Mouse (Mus musculus): ENCODE measurements around the gene Fam205a1. TPM values are rescaled to one million over a fixed set of nuclear protein-coding genes. Genes with fewer than 3 reads are reported as not detected.
"Not testable (repeated sequence)": the region's sequence is repeated elsewhere in the genome, so short reads cannot be mapped to it uniquely, and the experiment has no call there.

Fam205a1 gene
- 0.12 and 0.15 TPM in 2 replicates for polyA plus RNA-seq (2015; fragmentation: Nextera tagmentation; extraction: Ambion mirVana)

- not testable (repeated sequence) for H3K36me3 ChIP-seq; H3K27me3 ChIP-seq; ATAC-seq (ENCODE audit: low read depth); H3K9me3 ChIP-seq (replicated peaks); DNase-seq; H3K4me2 ChIP-seq; H3K27ac ChIP-seq; H3K4me1 ChIP-seq (replicated peaks); H3K4me3 ChIP-seq (replicated peaks); H3K9ac ChIP-seq
- WGBS (ENCODE audit: insufficient replicate concordance) = 73% methylated on average over 1 of the region's 1 CpGs
Measured at GRCm38 (mm10) chr4:42853788-42854187, at the start of gene Fam205a1. Fam205a1 (minus strand) TSS chr4:42853888.

GRCm38 (mm10) chr4:42902730-42903129, 49.0 kb upstream of the Fam205a1 start:
- DNase-seq (no peak), ATAC-seq (ENCODE audit: low read depth) (no peak)
- 78% methylated on average over 5 of the region's 5 CpGs for WGBS (ENCODE audit: insufficient replicate concordance)

GRCm38 (mm10) chr4:42902174-42902573, 48.5 kb upstream of the Fam205a1 start:
- 35% methylated on average over 9 of the region's 9 CpGs for whole genome bisulfite sequencing (ENCODE audit: insufficient replicate concordance)
- H3K4me2 ChIP-seq = no peak overlapping the region
- H3K36me3 ChIP-seq = no peaks in the 10 kb centered on the region
- H3K4me1 ChIP-seq (replicated peaks) = peaks cover 3% of the 10 kb centered on the region
- H3K9ac ChIP-seq = no peak overlapping the region
- H3K27me3 ChIP-seq = peaks cover 46% of the 10 kb centered on the region
- no peak overlapping the region for H3K4me3 ChIP-seq (replicated peaks)
- peak; percentile 32 for DNase-seq
- no peak for ATAC-seq (ENCODE audit: low read depth)
- H3K9me3 ChIP-seq (replicated peaks) = no peaks in the 10 kb centered on the region
- H3K27ac ChIP-seq = no peak overlapping the region

More at GRCm38 (mm10) chr4:42902730-42903129, 49.0 kb upstream of the Fam205a1 start:
- Histone ChIP-seq H3K4me1 (replicated peaks) (peaks cover 3% of the 10 kb centered on the region), H3K27ac (no peak overlapping the region), H3K4me2 (no peak overlapping the region), H3K9me3 (replicated peaks) (no peaks in the 10 kb centered on the region), H3K27me3 (peaks cover 49% of the 10 kb centered on the region), H3K36me3 (no peaks in the 10 kb centered on the region), H3K9ac (no peak overlapping the region), H3K4me3 (replicated peaks) (no peak overlapping the region)

GRCm38 (mm10) chr4:42900878-42901277, 47.2 kb upstream of the Fam205a1 start:
- no peak for DNase-seq
- H3K27ac ChIP-seq = no peak overlapping the region
- no peak overlapping the region for H3K4me3 ChIP-seq (replicated peaks)
- H3K36me3 ChIP-seq = no peaks in the 10 kb centered on the region
- peaks cover 44% of the 10 kb centered on the region for H3K27me3 ChIP-seq
- H3K9me3 ChIP-seq (replicated peaks) = no peaks in the 10 kb centered on the region
- no peak overlapping the region for H3K4me2 ChIP-seq
- WGBS (ENCODE audit: insufficient replicate concordance) = 39% methylated on average over 5 of the region's 5 CpGs
- peaks cover 3% of the 10 kb centered on the region for H3K4me1 ChIP-seq (replicated peaks)
- H3K9ac ChIP-seq = no peak overlapping the region
- ATAC-seq (ENCODE audit: low read depth) = no peak

GRCm38 (mm10) chr4:42898914-42899313, 45.2 kb upstream of the Fam205a1 start:
- Histone ChIP-seq H3K27me3 (peaks cover 30% of the 10 kb centered on the region), H3K36me3 (no peaks in the 10 kb centered on the region), H3K4me3 (replicated peaks) (no peak overlapping the region), H3K4me2 (no peak overlapping the region), H3K9ac (no peak overlapping the region), H3K27ac (no peak overlapping the region), H3K4me1 (replicated peaks) (peaks cover 3% of the 10 kb centered on the region), H3K9me3 (replicated peaks) (no peaks in the 10 kb centered on the region)
- 42% methylated on average over 3 of the region's 3 CpGs for WGBS (ENCODE audit: insufficient replicate concordance)
- DNase-seq = no peak
- ATAC-seq (ENCODE audit: low read depth) = no peak

- WGBS (ENCODE audit: insufficient replicate concordance) = 80% methylated on average over 7 of the region's 7 CpGs
- Histone ChIP-seq H3K36me3 (no peaks in the 10 kb centered on the region), H3K4me1 (replicated peaks) (0 out of 2 replicates have a peak, but pooled peaks cover 3% of the 10 kb centered on the region), H3K27me3 (peaks cover 5% of the 10 kb centered on the region), H3K9ac (no peak overlapping the region), H3K27ac (no peak overlapping the region), H3K4me2 (no peak overlapping the region), H3K4me3 (replicated peaks) (no peak overlapping the region), H3K9me3 (replicated peaks) (no peaks in the 10 kb centered on the region)
- no peak for ATAC-seq (ENCODE audit: low read depth)
- no peak for DNase-seq
Measured at GRCm38 (mm10) chr4:42895118-42895517, 41.4 kb upstream of the Fam205a1 start.

GRCm38 (mm10) chr4:42891176-42891575, 37.5 kb upstream of the Fam205a1 start:
- ATAC-seq (ENCODE audit: low read depth) = no peak
- 76% methylated on average over 7 of the region's 7 CpGs for WGBS (ENCODE audit: insufficient replicate concordance)

GRCm38 (mm10) chr4:42888806-42889205, 35.1 kb upstream of the Fam205a1 start:
- H3K27ac ChIP-seq = no peak overlapping the region
- WGBS (ENCODE audit: insufficient replicate concordance) = 80% methylated on average over 6 of the region's 6 CpGs
- ATAC-seq (ENCODE audit: low read depth) = no peak
- H3K9ac ChIP-seq = no peak overlapping the region
- no peak overlapping the region for H3K4me3 ChIP-seq (replicated peaks)
- H3K9me3 ChIP-seq (replicated peaks) = no peaks in the 10 kb centered on the region
- no peak for DNase-seq
- H3K4me2 ChIP-seq = no peak overlapping the region
- 0 out of 2 replicates have a peak, but pooled peaks cover 6% of the 10 kb centered on the region for H3K4me1 ChIP-seq (replicated peaks)
- no peaks in the 10 kb centered on the region for H3K27me3 ChIP-seq
- no peaks in the 10 kb centered on the region for H3K36me3 ChIP-seq

More at GRCm38 (mm10) chr4:42891176-42891575, 37.5 kb upstream of the Fam205a1 start:
- Histone ChIP-seq H3K9ac (no peak overlapping the region), H3K4me1 (replicated peaks) (0 out of 2 replicates have a peak, but pooled peaks cover 6% of the 10 kb centered on the region), H3K4me2 (no peak overlapping the region), H3K36me3 (no peaks in the 10 kb centered on the region), H3K27ac (no peak overlapping the region), H3K4me3 (replicated peaks) (no peak overlapping the region), H3K9me3 (replicated peaks) (no peaks in the 10 kb centered on the region), H3K27me3 (no peaks in the 10 kb centered on the region)
- DNase-seq = no peak

- no peak overlapping the region for H3K27ac ChIP-seq
- peaks cover 5% of the 10 kb centered on the region; the same call in 1 of the 2 replicates for H3K36me3 ChIP-seq
- H3K27me3 ChIP-seq = no peaks in the 10 kb centered on the region
- DNase-seq = no peak
- H3K9ac ChIP-seq = no peak overlapping the region
- no peak overlapping the region for H3K4me3 ChIP-seq (replicated peaks)
- H3K4me1 ChIP-seq (replicated peaks) = peaks cover 14% of the 10 kb centered on the region
- ATAC-seq (ENCODE audit: low read depth) = no peak
- 75% methylated on average over 6 of the region's 6 CpGs for WGBS (ENCODE audit: insufficient replicate concordance)
- no peaks in the 10 kb centered on the region for H3K9me3 ChIP-seq (replicated peaks)
- no peak overlapping the region for H3K4me2 ChIP-seq
Measured at GRCm38 (mm10) chr4:42886926-42887325, 33.2 kb upstream of the Fam205a1 start.

GRCm38 (mm10) chr4:42880677-42880948, 26.9 kb upstream of the Fam205a1 start:
- H3K4me2 ChIP-seq = peak overlapping the region; percentile 64
- H3K4me1 ChIP-seq (replicated peaks) = peaks cover 58% of the 10 kb centered on the region
- WGBS (ENCODE audit: insufficient replicate concordance) = 5% methylated on average over 1 of the region's 1 CpGs
- no peaks in the 10 kb centered on the region for H3K27me3 ChIP-seq
- H3K9ac ChIP-seq = peak overlapping the region; percentile 80
- DNase-seq (no peak), ATAC-seq (ENCODE audit: low read depth) (peak; percentile 70)
- H3K4me3 ChIP-seq (replicated peaks) = peak overlapping the region; percentile 61
- no peaks in the 10 kb centered on the region for H3K9me3 ChIP-seq (replicated peaks)
- H3K36me3 ChIP-seq = peaks cover 6% of the 10 kb centered on the region; the same call in 1 of the 2 replicates
- peak overlapping the region; percentile 94 for H3K27ac ChIP-seq

- no peaks in the 10 kb centered on the region for H3K9me3 ChIP-seq (replicated peaks)
- H3K9ac ChIP-seq = peak overlapping the region; percentile 80
- peaks cover 6% of the 10 kb centered on the region; the same call in 1 of the 2 replicates for H3K36me3 ChIP-seq
- H3K4me1 ChIP-seq (replicated peaks) = peaks cover 58% of the 10 kb centered on the region
- 27% methylated on average over 16 of the region's 16 CpGs for WGBS (ENCODE audit: insufficient replicate concordance)
- no peaks in the 10 kb centered on the region for H3K27me3 ChIP-seq
- peak overlapping the region; percentile 64 for H3K4me2 ChIP-seq
- ATAC-seq (ENCODE audit: low read depth) (peak; percentile 99), DNase-seq (peak; percentile 83)
- H3K27ac ChIP-seq = peak overlapping the region; percentile 94
- peak overlapping the region; percentile 61 for H3K4me3 ChIP-seq (replicated peaks)
Measured at GRCm38 (mm10) chr4:42879829-42880676, 26.4 kb upstream of the Fam205a1 start.

Data from liver, embryonic 13.5 days (tissue).